Mouse (Mus musculus) olfactory bulb, adult 2 months (tissue): ENCODE data around the gene Cep350. TPM values are rescaled to one million over a fixed set of nuclear protein-coding genes. Genes with fewer than 3 reads are reported as not detected.
A peak's percentile ranks its signal among the peaks of the same experiment; 100 is the strongest.

Experiments used
- H3K27ac ChIP-seq: fragments of 200-500 bp; 2 replicates; pipeline ENCODE4 v1.5.1; 2012; ENCODE audit warnings: low read depth, low read length; ENCODE audit not compliant: insufficient read depth
- H3K4me1 ChIP-seq: fragments of 200-500 bp; 2 replicates; pipeline ENCODE4 v1.6.1; 2012; ENCODE audit warnings: low read length; ENCODE audit not compliant: control insufficient read depth, insufficient read depth
- H3K4me3 ChIP-seq: fragments of 200-500 bp; 2 replicates; pipeline ENCODE4 v1.5.1; 2012; ENCODE audit warnings: mild to moderate bottlenecking, low read depth, low read length, moderate library complexity; ENCODE audit not compliant: insufficient read depth
- CTCF ChIP-seq: fragments of 200-500 bp; IDR thresholded peaks from 2 replicates; pipeline ENCODE4 v1.5.1; 2012; ENCODE audit warnings: low read depth, mild to moderate bottlenecking, low read length, moderate library complexity; ENCODE audit not compliant: insufficient read depth
- POLR2A ChIP-seq: fragments of 200-500 bp; IDR thresholded peaks from 2 replicates; pipeline ENCODE4 v1.6.1; 2012; ENCODE audit warnings: mild to moderate bottlenecking, low read depth, low read length, moderate library complexity; ENCODE audit not compliant: insufficient read depth
- whole genome bisulfite sequencing: fragments of 180-500 bp; shearing (Covaris S2); methylation state at CpG from one replicate; pipeline ENCODE4 v1.1.7; 2018; 5-methylcytosine and 5-hydroxymethylcytosine counted together
- polyA plus RNA-seq: library from polyadenylated mRNA; stranded (reverse); fragments of >200 nt; gene quantifications from 2 replicates; pipeline ENCODE4 v1.2.4, GENCODE M21; 2012; ENCODE audit warnings: low replicate concordance; ENCODE audit not compliant: missing spikeins, insufficient read depth, insufficient read length

The Cep350 gene
- polyA plus RNA-seq, 1 experiment: not detected

DNA sequence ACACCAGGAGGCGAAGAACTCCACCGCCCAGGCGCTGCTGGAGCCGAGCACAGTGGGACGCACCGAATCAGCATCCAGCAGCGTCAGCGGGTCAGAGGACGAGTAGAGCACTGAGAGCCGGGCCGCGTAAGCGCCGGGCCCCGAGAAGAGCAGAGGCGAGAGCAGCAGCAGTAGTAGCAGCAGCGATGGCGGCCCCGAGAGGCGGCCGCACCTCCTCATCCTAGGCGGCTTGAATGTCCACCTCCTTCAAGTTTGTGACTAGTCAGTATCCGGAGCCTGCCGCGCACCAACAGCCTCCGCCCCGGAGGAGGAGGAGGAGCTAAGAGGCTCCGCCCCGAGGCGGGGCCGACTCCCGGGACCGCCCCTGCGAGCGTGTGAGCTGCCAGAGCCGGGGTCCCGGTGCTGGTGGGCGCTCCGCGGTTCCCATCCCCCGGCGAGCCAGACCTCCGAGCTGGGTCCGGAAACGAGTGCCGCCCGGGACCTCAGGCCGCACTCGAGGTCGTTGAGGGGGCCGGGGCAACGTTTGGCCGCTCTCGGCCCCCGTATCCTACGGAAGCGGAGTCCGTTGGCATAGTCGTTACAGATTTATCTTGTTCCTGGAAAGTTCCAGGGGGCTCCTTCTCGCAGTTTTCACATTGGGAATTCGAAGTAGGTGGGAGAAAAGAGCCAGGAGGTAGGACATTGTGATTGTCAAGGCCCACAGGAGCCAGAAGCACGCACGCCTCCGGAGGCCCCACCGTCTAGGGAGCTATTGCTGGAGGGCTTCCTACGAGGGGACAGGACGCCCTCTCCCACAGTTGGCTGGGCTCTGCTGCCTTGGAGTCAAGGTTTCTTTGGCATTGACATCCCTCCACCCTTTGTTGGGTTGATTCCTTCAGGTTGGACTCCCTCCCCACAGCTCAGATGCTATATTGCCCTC is 160.2 kb downstream of the Cep350 start, which contains the start of gene Qsox1:
Gene Qsox1 (minus strand): TSS at position 309 of the 919 bp plus-strand sequence.
- Histone ChIP-seq H3K27ac (no peak within 1 kb of the TSS), H3K4me1 (peaks cover 10% of the 10 kb centered on the region), H3K4me3 (peak within 1 kb of the TSS; percentile 86)
- WGBS: under 1% methylated on average over 63 of the region's 67 CpGs
- TF ChIP-seq POLR2A (peak; percentile 53; the same call in 1 of the 2 replicates), CTCF (0 out of 2 replicates have a peak, but pooled peaks have one; percentile 25)

DNA sequence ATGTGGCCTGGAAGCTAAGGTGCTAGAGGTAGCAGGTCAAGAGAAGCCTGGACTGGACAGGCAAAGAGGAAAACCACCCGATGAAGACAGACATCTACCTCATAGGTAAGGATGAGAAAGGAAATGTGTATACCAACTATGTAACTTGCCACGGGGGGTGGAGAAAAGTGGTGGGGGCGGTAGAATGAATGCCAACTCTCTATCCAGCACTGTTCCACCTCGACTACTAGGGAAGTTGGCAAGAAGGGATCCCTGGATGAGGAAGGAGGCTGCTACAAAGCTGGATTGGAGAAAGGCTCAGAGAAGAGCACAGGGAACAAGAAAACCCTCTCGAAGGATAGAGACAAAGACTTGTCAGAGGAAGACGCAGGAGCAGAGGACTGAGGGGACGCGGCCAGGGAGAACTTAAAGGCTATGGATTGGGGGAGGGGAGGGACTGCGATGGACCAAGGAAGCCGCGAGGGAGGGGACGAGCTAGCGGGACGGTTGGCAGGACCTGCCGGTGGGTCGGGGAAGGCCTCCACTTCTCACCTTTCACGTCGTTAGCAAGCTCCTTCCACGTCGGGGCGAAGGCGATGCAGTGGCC is 161.0 kb downstream of the Cep350 start:
- 3% methylated on average over 22 of the region's 22 CpGs for WGBS
- H3K27ac ChIP-seq: no peak overlapping the region
- peak overlapping the region; percentile 86 for H3K4me3 ChIP-seq
- no peak for TF ChIP-seq CTCF
- TF ChIP-seq POLR2A: no peak
- H3K4me1 ChIP-seq: peaks cover 10% of the 10 kb centered on the region

DNA sequence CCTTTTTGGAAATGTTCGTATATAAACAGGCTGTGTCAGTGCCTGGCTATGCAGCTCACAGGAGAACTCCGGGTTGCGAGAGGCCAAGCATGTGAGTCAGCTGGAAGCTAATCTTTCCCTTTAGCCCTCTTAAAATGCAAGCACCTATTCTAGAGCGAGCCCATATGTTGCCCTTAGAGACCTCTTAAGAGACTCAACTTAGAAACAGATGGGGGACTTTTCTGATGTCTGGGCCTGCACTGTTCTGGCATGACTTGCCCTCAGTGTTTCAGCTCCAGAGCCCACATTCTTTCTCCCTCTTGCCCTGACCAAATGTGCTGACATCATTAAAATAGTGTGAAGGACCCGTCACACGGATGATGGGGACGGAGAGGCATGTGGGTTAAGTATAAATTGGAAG is 162.4 kb downstream of the Cep350 start:
- WGBS: 73% methylated on average over 7 of the region's 7 CpGs
- Histone ChIP-seq H3K4me3 (no peak overlapping the region), H3K4me1 (peaks cover 10% of the 10 kb centered on the region), H3K27ac (no peak overlapping the region)
- TF ChIP-seq CTCF (no peak), POLR2A (no peak)

DNA sequence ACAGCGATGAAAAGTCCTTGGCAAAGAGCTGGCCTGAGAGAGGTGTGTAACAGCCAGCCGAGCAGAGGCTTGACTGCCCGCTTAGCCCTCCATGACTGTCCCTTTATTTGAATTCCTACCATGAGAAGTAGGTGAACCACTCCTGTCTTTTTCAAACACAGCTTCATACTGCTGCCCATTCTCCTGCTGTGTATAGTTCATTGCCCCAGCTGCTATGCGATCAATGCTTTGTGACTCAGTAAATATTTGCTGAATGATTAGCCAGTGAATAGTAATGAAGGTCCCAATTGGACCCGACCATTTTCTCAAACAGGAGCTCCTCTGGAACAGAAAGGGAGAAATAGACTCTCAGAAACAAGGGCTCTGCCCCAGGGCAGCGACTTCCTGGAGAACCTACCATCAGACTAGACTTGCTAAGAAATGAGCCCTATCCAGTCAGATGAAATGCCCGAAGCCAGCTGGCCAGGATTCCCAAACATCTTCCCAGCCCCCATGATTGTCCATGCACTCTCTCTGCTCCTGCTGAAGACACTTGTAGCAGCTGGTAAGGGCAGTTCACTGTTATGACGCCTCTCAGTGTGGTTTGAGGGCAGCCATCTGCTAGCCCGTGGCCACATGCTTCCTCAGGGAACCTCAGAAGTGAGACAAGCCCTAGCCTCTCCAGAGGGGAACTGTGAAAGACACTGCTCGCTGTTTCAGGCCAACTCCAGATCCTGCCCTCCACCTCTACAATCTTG is 163.2 kb downstream of the Cep350 start:
- no peak overlapping the region for H3K27ac ChIP-seq
- peaks cover 10% of the 10 kb centered on the region for H3K4me1 ChIP-seq
- H3K4me3 ChIP-seq: no peak overlapping the region
- WGBS: 71% methylated on average over 10 of the region's 10 CpGs
- TF ChIP-seq CTCF (no peak), POLR2A (no peak)

DNA sequence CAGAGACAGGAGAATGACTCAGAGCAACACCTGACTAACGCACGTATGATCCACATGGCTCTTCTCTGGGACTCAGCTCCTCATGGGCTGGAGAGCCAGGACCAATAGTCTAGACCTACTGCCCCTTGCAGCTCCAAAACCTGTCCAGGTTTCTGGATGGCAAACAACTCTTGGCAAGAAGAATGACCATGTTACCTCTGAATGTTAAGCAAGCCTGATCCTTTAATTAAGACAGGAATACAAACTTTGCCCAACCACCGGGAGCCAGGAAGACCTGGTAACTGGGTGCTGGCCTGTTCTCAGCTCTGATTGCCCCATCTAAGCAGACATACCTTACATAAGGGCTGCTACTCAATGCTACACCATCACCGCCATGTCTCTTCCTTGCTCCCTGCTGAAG is 164.8 kb downstream of the Cep350 start:
- 100% methylated on average over 4 of the region's 4 CpGs for WGBS
- no peak for TF ChIP-seq POLR2A
- no peak for TF ChIP-seq CTCF

DNA sequence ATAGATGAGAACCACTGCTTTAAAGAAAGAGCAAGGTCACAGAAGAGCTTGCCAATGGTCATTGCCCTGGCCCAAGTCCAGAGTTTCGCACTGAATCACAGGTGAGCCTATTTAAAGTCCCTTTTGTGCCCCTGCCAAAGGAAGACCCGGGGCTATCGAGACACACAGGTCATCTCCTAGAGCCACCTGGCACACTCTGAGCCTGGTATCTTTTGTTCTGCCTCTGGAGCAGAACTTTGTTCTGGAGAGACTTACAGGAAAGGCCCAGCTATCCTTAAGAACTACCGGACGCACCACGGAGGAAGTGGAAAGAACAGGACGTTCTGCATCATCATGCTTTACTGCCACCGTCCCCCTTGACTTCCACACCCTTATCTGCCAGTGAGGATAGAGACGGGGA is 167.4 kb downstream of the Cep350 start:
- 92% methylated on average over 9 of the region's 9 CpGs for WGBS
- Histone ChIP-seq H3K4me3 (no peak overlapping the region), H3K27ac (no peak overlapping the region), H3K4me1 (peaks cover 6% of the 10 kb centered on the region)
- TF ChIP-seq CTCF: no peak
- TF ChIP-seq POLR2A: no peak

More for the DNA sequence above, 164.8 kb downstream of the Cep350 start:
- no peak overlapping the region for H3K4me3 ChIP-seq
- peaks cover 10% of the 10 kb centered on the region for H3K4me1 ChIP-seq
- no peak overlapping the region for H3K27ac ChIP-seq

DNA sequence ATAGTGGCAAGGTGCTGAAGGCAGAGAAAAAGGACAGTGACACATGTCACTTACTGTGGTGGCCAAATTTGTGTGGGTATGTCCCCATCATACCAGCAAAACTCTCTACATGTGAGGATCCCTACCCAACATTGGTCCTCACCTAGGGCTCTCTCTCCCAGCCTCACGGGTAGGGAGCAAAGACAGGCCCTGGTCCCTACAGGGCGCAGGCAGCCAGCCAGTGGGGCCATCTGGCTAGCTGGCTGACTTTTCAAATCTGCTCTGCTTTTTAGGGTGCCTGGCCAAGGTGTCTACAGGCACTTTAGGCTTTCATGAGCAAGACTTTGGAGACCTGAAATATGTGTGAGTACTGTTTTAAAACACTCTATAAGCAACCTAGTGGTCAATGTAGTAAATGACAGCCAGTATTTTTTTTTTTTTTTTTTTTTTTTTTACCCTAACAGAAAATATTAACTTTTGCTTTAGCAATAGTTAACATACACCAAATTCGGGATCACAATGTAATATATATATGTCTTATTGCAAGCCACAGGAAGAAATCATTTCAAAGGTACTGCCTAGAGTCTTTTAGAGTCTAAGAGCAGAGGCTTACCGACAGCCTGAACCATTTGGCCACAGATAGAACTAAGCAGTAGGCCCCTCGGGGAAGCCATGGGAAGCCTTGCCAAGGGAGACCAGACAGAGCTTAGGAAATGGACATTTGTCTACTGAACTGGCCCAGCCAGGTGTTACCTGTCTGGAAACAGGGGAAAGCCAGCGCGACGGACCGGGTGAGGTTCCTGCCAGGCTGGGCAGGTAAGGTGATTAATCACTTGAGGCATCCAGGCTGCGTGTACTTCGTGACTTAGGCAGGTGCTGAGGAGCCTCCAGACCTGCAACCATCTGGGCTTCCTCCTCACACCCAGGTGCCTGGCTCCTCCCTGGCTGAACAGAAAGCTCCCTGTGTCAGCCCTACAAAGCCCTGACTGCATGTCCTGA is 171.8 kb downstream of the Cep350 start:
- Histone ChIP-seq H3K4me3 (no peak overlapping the region), H3K4me1 (no peaks in the 10 kb centered on the region; the same call in 1 of the 2 replicates), H3K27ac (no peak overlapping the region)
- no peak for TF ChIP-seq POLR2A
- TF ChIP-seq CTCF: no peak
- 97% methylated on average over 11 of the region's 11 CpGs for WGBS

DNA sequence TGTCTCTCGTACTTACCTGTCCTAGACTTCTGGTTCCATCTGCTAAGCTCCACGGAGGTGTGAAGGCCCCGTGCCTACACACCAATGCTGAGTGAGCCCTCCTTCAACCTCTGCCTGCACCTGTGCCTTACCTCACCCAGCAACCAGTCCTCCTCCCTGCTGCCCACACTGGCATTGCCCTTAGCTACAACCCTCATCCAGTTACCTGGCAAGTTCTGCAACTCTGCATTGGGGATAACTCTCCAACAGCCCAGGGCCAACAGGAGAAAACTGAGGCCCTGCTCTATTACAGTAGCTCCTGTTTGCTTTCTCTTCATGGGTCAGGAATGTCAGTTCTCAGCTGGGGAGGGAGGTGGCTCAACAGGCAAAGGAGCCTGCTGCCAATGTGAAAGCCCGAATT is 175.1 kb downstream of the Cep350 start:
- no peak overlapping the region for H3K27ac ChIP-seq
- no peak for TF ChIP-seq CTCF
- no peak for TF ChIP-seq POLR2A
- 93% methylated on average over 4 of the region's 4 CpGs for WGBS

More for the DNA sequence above, 175.1 kb downstream of the Cep350 start:
- no peaks in the 10 kb centered on the region; the same call in 1 of the 2 replicates for H3K4me1 ChIP-seq
- H3K4me3 ChIP-seq: no peak overlapping the region
